Mouse (Mus musculus) liver, embryonic 18 days (tissue): ENCODE results near the gene Hbb-bh2. TPM values are rescaled to one million over a fixed set of nuclear protein-coding genes. Genes with fewer than 3 reads are reported as not detected.

Experiments
- polyA plus RNA-seq: library from polyadenylated mRNA; depleted of rRNA; stranded (reverse); fragments of >200 nt; gene quantifications from 2 replicates; pipeline ENCODE4 v1.2.3, GENCODE M21; 2012; rRNA removed

The Hbb-bh2 gene
- not detected in 2 replicates for polyA plus RNA-seq

DNA sequence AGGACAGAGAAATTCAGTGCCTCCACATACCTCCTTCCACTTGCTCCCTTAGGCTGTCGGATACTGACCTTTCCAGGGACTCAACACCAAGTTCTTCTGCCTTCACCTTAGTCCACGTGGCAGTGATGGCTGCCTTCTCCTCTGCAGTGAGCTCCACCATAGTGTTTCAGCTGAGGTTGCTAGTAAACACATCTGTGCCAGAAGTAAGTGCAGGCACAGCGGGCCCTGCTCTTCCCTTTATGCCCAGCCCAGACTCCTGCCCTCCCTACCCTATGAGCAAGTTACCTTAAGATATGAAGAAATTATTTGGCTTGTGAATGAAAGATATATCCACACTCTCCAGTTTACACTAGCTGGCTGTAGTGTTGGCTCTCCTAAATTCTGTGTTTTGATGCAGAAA lies at the start of gene Hbb-bh2:
Gene Hbb-bh2, minus strand, starts transcription at position 253 of the 400 bp plus-strand sequence.

DNA sequence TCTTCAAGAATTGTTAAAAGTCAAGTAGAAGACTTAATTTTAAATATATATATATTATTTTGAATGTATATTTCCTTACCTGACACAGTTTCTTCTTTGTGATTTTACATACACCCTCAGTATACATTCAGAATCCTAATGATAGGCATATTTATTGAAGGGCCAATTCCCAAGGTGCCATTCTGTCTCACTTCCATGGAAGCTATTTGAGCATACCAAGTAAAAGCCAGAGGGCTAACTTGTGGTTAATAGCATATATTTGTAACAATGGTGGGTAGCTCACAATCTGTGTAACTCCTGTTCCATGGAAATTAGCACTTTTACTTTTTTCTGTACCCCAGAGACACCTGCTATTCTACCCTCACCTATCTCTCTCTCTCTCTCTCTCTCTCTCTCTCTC lies 45.8 kb upstream of the Hbb-bh2 start, which contains the start of gene Olfr66:
Gene Olfr66, minus strand, starts transcription at position 101 of the 400 bp plus-strand sequence.

DNA sequence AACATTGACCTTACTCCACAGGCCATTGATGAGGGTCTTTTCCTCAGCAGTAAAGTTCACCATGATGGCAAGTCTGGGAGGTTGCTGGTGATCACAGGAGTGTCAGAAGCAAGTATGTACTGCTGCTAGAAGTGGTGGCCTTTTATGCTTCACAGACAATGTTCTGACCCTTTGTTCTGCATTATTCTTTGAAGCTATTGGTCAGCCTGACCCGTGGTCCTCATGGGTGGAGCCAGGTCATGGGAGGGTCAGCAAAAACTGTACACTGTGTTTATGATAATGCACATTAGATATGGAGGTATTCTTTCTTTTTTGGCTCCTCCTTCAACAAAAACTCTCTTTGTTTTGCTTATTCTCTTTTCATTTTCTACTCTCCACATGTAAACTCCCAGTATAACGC lies 12.8 kb upstream of the Hbb-bh2 start, which contains the start of gene Hbb-y:
Gene Hbb-y, minus strand, starts transcription at position 127 of the 400 bp plus-strand sequence.

DNA sequence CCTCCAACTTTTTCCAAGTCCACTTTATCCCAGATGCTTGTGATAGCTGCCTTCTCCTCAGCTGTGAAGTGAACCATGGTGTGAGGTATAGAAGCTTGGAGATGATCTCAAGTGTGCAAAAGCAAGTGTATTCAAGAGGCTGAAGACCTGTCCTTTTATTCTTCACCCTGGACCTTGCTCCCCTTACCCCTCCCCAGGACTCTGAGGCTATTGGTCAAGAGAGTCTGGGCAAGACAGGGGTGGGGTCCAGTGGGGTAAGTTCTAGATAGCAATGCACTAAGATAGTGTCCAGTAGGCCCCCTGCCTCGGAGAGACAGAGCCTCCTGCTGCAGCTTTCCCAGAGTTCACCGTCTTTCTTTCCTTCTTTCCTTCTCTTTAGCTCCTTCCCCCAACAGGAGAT lies 2.7 kb upstream of the Hbb-bh2 start, which contains the start of gene Hbb-bh1:
Gene Hbb-bh1, minus strand, starts transcription at position 131 of the 400 bp plus-strand sequence.

DNA sequence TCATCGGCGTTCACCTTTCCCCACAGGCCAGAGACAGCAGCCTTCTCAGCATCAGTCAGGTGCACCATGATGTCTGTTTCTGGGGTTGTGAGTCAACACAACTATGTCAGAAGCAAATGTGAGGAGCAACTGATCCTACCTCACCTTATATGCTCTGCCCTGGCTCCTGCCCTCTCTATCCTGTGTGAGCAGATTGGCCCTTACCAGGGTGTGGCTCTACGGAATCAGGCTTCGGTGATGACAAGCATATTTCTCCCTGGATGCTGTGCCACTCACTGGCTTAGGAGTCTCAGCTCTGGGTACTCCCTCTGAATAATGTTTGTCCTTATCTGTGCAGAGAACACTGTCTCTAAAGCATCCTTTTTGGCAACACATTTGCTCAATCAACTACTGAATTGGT lies 12.5 kb downstream of the Hbb-bh2 start, which contains the start of gene Hbb-bs:
Gene Hbb-bs, minus strand, starts transcription at position 289 of the 400 bp plus-strand sequence.

DNA sequence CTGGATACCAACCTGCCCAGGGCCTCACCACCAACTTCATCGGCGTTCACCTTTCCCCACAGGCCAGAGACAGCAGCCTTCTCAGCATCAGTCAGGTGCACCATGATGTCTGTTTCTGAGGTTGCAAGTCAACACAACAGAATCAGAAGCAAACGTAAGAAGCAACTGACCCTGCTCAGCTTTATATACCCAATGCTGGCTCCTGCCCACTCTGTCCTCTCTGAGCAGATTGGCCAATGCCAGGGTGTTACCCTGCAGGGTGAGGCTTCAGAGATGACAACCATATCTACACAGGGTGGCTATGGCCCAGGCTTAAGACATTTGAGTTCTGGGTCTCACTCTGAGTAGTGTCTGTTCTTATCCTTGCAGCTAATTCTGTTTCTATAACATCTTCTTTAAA lies 26.6 kb downstream of the Hbb-bh2 start, which contains the start of gene Hbb-bt:
Gene Hbb-bt, minus strand, starts transcription at position 231 of the 400 bp plus-strand sequence.

DNA sequence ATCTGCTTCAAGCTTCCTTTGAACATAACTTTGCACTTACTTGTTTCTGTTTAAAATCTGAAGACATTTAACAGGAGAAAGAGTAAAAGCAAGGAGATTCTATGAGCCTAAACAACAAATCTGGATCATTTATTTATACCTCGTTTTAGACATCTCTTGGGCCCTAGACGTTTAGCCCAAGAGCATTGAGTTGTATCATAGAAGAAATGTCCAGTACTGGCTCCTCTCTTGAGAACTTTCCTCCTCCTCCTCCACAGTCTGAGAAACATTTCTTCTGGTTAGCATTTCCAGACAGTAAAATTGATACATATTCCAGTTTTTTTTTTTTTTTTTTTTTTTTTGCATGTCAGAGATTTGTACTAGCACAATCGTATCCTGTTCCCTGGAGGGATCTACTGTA lies 48.6 kb downstream of the Hbb-bh2 start, which contains the start of gene Olfr67:
Gene Olfr67, minus strand, starts transcription at position 101 of the 400 bp plus-strand sequence.

Other genes starting within 250 kb of the Hbb-bh2 start
- gene Olfr619, start 239.9 kb downstream of the Hbb-bh2 start, polyA plus RNA-seq = not detected in 2 replicates
- gene Olfr620, start 228.0 kb downstream of the Hbb-bh2 start, polyA plus RNA-seq = not detected in 2 replicates
- 0.02 TPM in 1 of 2 replicates, not detected in the other for gene Olfr622, start 197.8 kb downstream of the Hbb-bh2 start, polyA plus RNA-seq
- gene Olfr623, start 176.8 kb downstream of the Hbb-bh2 start, polyA plus RNA-seq = not detected in 2 replicates
- gene Olfr624, start 169.3 kb downstream of the Hbb-bh2 start, polyA plus RNA-seq = 0.01 TPM in 2 replicates
- gene Olfr625-ps1, start 157.8 kb downstream of the Hbb-bh2 start, polyA plus RNA-seq = not detected in 2 replicates
- not detected in 2 replicates for gene Olfr243, start 125.8 kb downstream of the Hbb-bh2 start, polyA plus RNA-seq
- not detected in 2 replicates for gene Olfr628, start 110.1 kb downstream of the Hbb-bh2 start, polyA plus RNA-seq
- 0.03 and 0.10 TPM in 2 replicates for gene Olfr629, start 95.6 kb downstream of the Hbb-bh2 start, polyA plus RNA-seq
- gene Olfr630, start 83.2 kb downstream of the Hbb-bh2 start, polyA plus RNA-seq = 0.01 and 0.02 TPM in 2 replicates
- 0.03 TPM in 1 of 2 replicates, not detected in the other for gene Olfr69, start 68.9 kb downstream of the Hbb-bh2 start, polyA plus RNA-seq
- gene Olfr68, start 60.8 kb downstream of the Hbb-bh2 start, polyA plus RNA-seq = 0.04 and 0.08 TPM in 2 replicates
- gene Olfr67, start 48.7 kb downstream of the Hbb-bh2 start, polyA plus RNA-seq = 0.01 TPM in 2 replicates
- 28,363 and 31,511 TPM in 2 replicates for gene Hbb-bt, start 26.5 kb downstream of the Hbb-bh2 start, polyA plus RNA-seq
- gene Hbb-bs, start 12.4 kb downstream of the Hbb-bh2 start, polyA plus RNA-seq = 108,653 and 122,218 TPM in 2 replicates
- gene Hbb-bh1, start 2.6 kb upstream of the Hbb-bh2 start, polyA plus RNA-seq = 3.5 and 3.6 TPM in 2 replicates
- gene Hbb-y, start 12.7 kb upstream of the Hbb-bh2 start, polyA plus RNA-seq = 8.8 and 9.9 TPM in 2 replicates
- not detected in 2 replicates for gene Olfr66, start 45.7 kb upstream of the Hbb-bh2 start, polyA plus RNA-seq
- not detected in 2 replicates for gene Olfr64, start 54.0 kb upstream of the Hbb-bh2 start, polyA plus RNA-seq
- gene Olfr65, start 63.0 kb upstream of the Hbb-bh2 start, polyA plus RNA-seq = not detected in 2 replicates
- 0.23 and 0.30 TPM in 2 replicates for gene Olfr631, start 88.3 kb upstream of the Hbb-bh2 start, polyA plus RNA-seq
- 0.49 and 0.53 TPM in 2 replicates for gene Olfr632, start 93.8 kb upstream of the Hbb-bh2 start, polyA plus RNA-seq
- 0.01 TPM in 1 of 2 replicates, not detected in the other for gene Olfr633, start 103.9 kb upstream of the Hbb-bh2 start, polyA plus RNA-seq
- gene Olfr635, start 130.6 kb upstream of the Hbb-bh2 start, polyA plus RNA-seq = 0.01 TPM in 1 of 2 replicates, not detected in the other
- 0.04 TPM in 1 of 2 replicates, not detected in the other for gene Olfr638, start 158.2 kb upstream of the Hbb-bh2 start, polyA plus RNA-seq
- gene Olfr639, start 176.8 kb upstream of the Hbb-bh2 start, polyA plus RNA-seq = not detected in 2 replicates
- not detected in 2 replicates for gene Olfr640, start 185.1 kb upstream of the Hbb-bh2 start, polyA plus RNA-seq
- not detected in 2 replicates for gene Olfr641, start 194.9 kb upstream of the Hbb-bh2 start, polyA plus RNA-seq
- not detected in 2 replicates for gene Olfr642, start 212.1 kb upstream of the Hbb-bh2 start, polyA plus RNA-seq
- gene 4930516K23Rik, start 220.9 kb upstream of the Hbb-bh2 start, polyA plus RNA-seq = not detected in 2 replicates
- not detected in 2 replicates for gene Olfr644, start 231.3 kb upstream of the Hbb-bh2 start, polyA plus RNA-seq
- not detected in 2 replicates for gene Olfr645, start 244.9 kb upstream of the Hbb-bh2 start, polyA plus RNA-seq